Mouse (Mus musculus) MEL (cell line): ENCODE measurements around the gene Slc12a8. TPM values are rescaled to one million over a fixed set of nuclear protein-coding genes. Genes with fewer than 3 reads are reported as not detected.

Source experiments
- DNase-seq: peaks from one replicate; pipeline ENCODE4 v3.0.0; 2011; ENCODE audit warnings: low read depth, low spot score
- H3K27ac ChIP-seq: 2 replicates; pipeline ENCODE4 v1.5.1; 2012; ENCODE audit warnings: low read depth, mild to moderate bottlenecking, control low read depth, low read length, moderate library complexity; ENCODE audit not compliant: control insufficient read depth
- H3K27me3 ChIP-seq, 2 experiments: fragments of 150-350 bp in 1 of 2; sonication (generic) in 1 of 2; 2 replicates each; pipeline ENCODE4 v1.6.1; 2012; ENCODE audit warnings: low read length in 2 of 2, mild to moderate bottlenecking in 2 of 2, improper control_type of control experiment in 1 of 2, moderate library complexity in 1 of 2; ENCODE audit not compliant: insufficient read depth in 2 of 2, control insufficient read depth in 1 of 2
- H3K36me3 ChIP-seq, 2 experiments: 2 replicates each; pipeline ENCODE4 v1.6.1; 2012 to 2014; ENCODE audit warnings: low read length in 2 of 2, improper control_type of control experiment in 1 of 2, inconsistent platforms in 1 of 2, mild to moderate bottlenecking in 1 of 2; ENCODE audit not compliant: insufficient read depth in 2 of 2, control insufficient read depth in 1 of 2
- H3K4me1 ChIP-seq, 2 experiments: fragments of 150-350 bp in 1 of 2; sonication (generic) in 1 of 2; 2 replicates each; pipeline ENCODE4 v1.6.1; 2012; ENCODE audit warnings: low read length in 2 of 2, improper control_type of control experiment in 1 of 2, mild to moderate bottlenecking in 1 of 2; ENCODE audit not compliant: insufficient read depth in 2 of 2, control insufficient read depth in 1 of 2
- H3K4me3 ChIP-seq, 2 experiments: fragments of 150-350 bp in 1 of 2; sonication (generic) in 1 of 2; 2 replicates each; pipeline ENCODE4 v1.5.1; 2012; ENCODE audit warnings: low read depth in 2 of 2, low read length in 2 of 2, mild to moderate bottlenecking in 2 of 2, moderate library complexity in 2 of 2, control low read depth in 1 of 2, improper control_type of control experiment in 1 of 2; ENCODE audit not compliant: control insufficient read depth in 1 of 2, insufficient read depth in 1 of 2
- H3K79me2 ChIP-seq: 2 replicates; pipeline ENCODE4 v1.6.1; 2012; ENCODE audit warnings: mild to moderate bottlenecking, low read length, moderate library complexity; ENCODE audit not compliant: control insufficient read depth, poor library complexity, insufficient read depth
- H3K9ac ChIP-seq: 2 replicates; pipeline ENCODE4 v1.6.1; 2012; ENCODE audit warnings: low read depth, mild to moderate bottlenecking, control low read depth, low read length, moderate library complexity; ENCODE audit not compliant: control insufficient read depth, poor library complexity, severe bottlenecking
- H3K9me3 ChIP-seq: fragments of 150-350 bp; sonication (generic); replicated peaks from 2 replicates; pipeline ENCODE4 v1.6.1; 2012; ENCODE audit warnings: mild to moderate bottlenecking, low read length, improper control_type of control experiment, moderate library complexity; ENCODE audit not compliant: insufficient read depth
- BHLHE40 ChIP-seq: IDR thresholded peaks from 2 replicates; pipeline ENCODE4 v1.6.1; 2012; ENCODE audit warnings: low read depth, mild to moderate bottlenecking, inconsistent platforms, low read length, improper control_type of control experiment, borderline replicate concordance
- CHD1 ChIP-seq: IDR thresholded peaks from 2 replicates; pipeline ENCODE4 v1.6.1; 2012; ENCODE audit warnings: low read depth, mild to moderate bottlenecking, inconsistent platforms, low read length, improper control_type of control experiment
- ELF1 ChIP-seq: IDR thresholded peaks from 2 replicates; pipeline ENCODE4 v1.6.1; 2014; ENCODE audit warnings: low read depth, mild to moderate bottlenecking, inconsistent platforms, low read length, improper control_type of control experiment, moderate library complexity
- HCFC1 ChIP-seq: IDR thresholded peaks from 2 replicates; pipeline ENCODE4 v1.6.1; 2012; ENCODE audit warnings: low read depth, mild to moderate bottlenecking, inconsistent platforms, low read length, improper control_type of control experiment, moderate library complexity
- JUND ChIP-seq: IDR thresholded peaks from 2 replicates; pipeline ENCODE4 v1.6.1; 2011; ENCODE audit warnings: low read depth, mild to moderate bottlenecking, improper control_type of control experiment, low read length
- MAX ChIP-seq: IDR thresholded peaks from 2 replicates; pipeline ENCODE4 v1.6.1; 2011; ENCODE audit warnings: low read length, improper control_type of control experiment
- MAZ ChIP-seq: IDR thresholded peaks from 2 replicates; pipeline ENCODE4 v1.6.1; 2012; ENCODE audit warnings: low read depth, mild to moderate bottlenecking, inconsistent platforms, low read length, improper control_type of control experiment
- MXI1 ChIP-seq: IDR thresholded peaks from 2 replicates; pipeline ENCODE4 v1.6.1; 2011; ENCODE audit warnings: mild to moderate bottlenecking, low read depth, low read length, improper control_type of control experiment
- MYC ChIP-seq: IDR thresholded peaks from 2 replicates; pipeline ENCODE4 v1.6.1; 2011; ENCODE audit warnings: low read depth, mild to moderate bottlenecking, low read length, improper control_type of control experiment, moderate library complexity
- NELFE ChIP-seq: IDR thresholded peaks from 2 replicates; pipeline ENCODE4 v1.6.1; 2011; ENCODE audit warnings: low read depth, low read length, improper control_type of control experiment
- NRF1 ChIP-seq: IDR thresholded peaks from 2 replicates; pipeline ENCODE4 v1.6.1; 2014; ENCODE audit warnings: low read depth, mild to moderate bottlenecking, inconsistent platforms, low read length, improper control_type of control experiment, moderate library complexity; ENCODE audit not compliant: poor library complexity, insufficient read depth, severe bottlenecking
- POLR2AphosphoS2 ChIP-seq: IDR thresholded peaks from 2 replicates; pipeline ENCODE4 v1.6.1; 2011; ENCODE audit warnings: low read length, improper control_type of control experiment
- SIN3A ChIP-seq: IDR thresholded peaks from 2 replicates; pipeline ENCODE4 v1.6.1; 2012; ENCODE audit warnings: low read length, improper control_type of control experiment, inconsistent platforms
- TAL1 ChIP-seq: IDR thresholded peaks from 2 replicates; pipeline ENCODE4 v1.6.1; 2012; ENCODE audit warnings: mild to moderate bottlenecking, inconsistent platforms, low read length, moderate library complexity, mixed read lengths
- ZMIZ1 ChIP-seq: IDR thresholded peaks from 2 replicates; pipeline ENCODE4 v1.6.1; 2012; ENCODE audit warnings: low read depth, mild to moderate bottlenecking, inconsistent platforms, low read length, improper control_type of control experiment, moderate library complexity
- ZNF384 ChIP-seq: IDR thresholded peaks from 2 replicates; pipeline ENCODE4 v1.6.1; 2012; ENCODE audit warnings: low read depth, mild to moderate bottlenecking, inconsistent platforms, low read length, improper control_type of control experiment
- polyA plus RNA-seq, 2 experiments: library from polyadenylated mRNA; stranded (reverse) in 1 of 2; unstranded in 1 of 2; fragments of >175 nt in 1 of 2; fragments of >200 nt in 1 of 2; gene quantifications; 2 replicates each; pipeline versions ENCODE4 v1.2.1 to v1.2.4; 2012; ENCODE audit warnings: low replicate concordance in 2 of 2, low read depth in 1 of 2; ENCODE audit not compliant: insufficient read length in 2 of 2, insufficient read depth in 1 of 2, missing spikeins in 1 of 2
- total RNA-seq: library from RNA; depleted of rRNA; stranded (reverse); fragments of 300-350 nt; gene quantifications from 2 replicates; pipeline ENCODE4 v1.2.3, GENCODE M21; 2012

The Slc12a8 gene
- total and polyA plus RNA-seq, 3 experiments, result 0.29 TPM; not detected in 2

DNA sequence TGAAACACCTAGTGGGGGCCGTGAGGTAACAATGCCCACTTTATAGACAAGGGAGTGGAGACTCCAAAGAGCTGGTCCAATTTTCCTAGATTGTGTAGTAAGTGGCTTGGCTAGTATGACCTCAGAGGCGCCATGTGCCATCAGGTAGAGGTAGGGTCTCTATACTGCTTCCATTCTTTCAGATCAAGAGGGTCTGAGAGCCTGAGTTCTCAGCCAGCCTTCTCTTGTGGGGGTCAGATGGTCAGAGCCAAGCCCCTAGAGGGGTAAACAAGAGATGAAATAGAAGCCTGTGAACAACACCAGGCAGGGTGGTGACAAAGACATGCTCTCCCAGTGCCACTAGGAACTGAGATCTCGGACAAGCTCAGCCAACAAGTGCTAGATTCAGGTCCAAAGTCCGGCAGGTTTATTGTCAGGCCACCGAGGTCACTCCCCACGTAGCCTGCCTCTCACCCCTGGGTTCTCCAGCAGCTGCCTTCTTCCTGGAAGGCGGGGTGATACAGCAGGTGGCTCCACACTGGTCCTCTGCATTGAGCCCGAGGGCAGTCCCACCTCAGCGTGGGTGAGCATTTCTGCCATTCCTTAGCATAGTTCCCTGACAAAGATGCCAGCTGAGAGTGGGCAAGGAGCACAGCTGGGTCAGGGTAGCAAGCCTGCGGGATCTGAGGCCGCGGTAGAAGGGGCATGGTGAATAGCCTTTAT lies 44.3 kb downstream of the Slc12a8 start:
- Histone ChIP-seq H3K27me3 (peaks cover 13 to 16% of the 10 kb centered on the region in 2 experiments), H3K9ac (no peak overlapping the region), H3K9me3 (no peaks in the 10 kb centered on the region), H3K79me2 (no peaks in the 10 kb centered on the region), H3K4me3 (no peak overlapping the region), H3K27ac (no peak overlapping the region), H3K4me1 (no peaks in the 10 kb centered on the region), H3K36me3 (no peaks in the 10 kb centered on the region)
- no peak for TF ChIP-seq ELF1
- DNase-seq, result no peak

DNA sequence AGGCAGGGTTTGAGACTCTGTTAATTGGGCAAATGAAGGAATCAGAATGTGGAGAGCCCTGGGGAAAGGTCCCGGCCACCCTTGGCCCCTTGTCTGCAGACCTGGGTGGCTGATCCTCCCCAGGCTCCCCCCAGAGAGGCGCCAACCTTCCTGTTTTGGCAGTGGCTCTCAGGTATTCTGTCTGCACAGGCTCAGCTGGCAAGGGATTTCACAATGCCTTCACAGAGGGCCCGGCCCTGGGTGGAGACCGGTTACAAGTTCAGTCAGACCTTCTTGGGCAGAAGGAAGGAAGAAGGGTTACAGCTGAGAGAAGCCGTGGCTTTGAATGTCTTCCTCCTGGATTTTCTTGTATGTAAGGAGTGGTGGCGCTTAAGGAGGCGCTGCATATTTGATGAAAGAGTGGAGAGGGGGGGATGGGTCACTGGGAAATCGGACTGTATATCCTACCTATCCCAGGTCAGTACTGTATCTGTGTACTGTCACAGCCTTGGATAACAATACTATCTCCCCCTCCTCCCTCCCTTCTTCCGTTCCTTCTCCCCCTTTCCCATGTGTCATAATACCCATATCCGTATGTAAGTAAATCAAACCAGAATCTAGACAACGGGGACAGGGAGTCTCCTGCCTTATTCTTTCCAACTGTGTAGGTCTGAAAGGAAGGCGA lies 45.9 kb downstream of the Slc12a8 start:
- Histone ChIP-seq H3K4me3 (no peak overlapping the region), H3K9ac (no peak overlapping the region), H3K79me2 (no peaks in the 10 kb centered on the region), H3K27ac (no peak overlapping the region), H3K36me3 (no peaks in the 10 kb centered on the region), H3K27me3 (peaks cover 7 to 16% of the 10 kb centered on the region in 2 experiments), H3K9me3 (no peaks in the 10 kb centered on the region), H3K4me1 (no peaks in the 10 kb centered on the region)
- TF ChIP-seq TAL1 (no peak), CHD1 (no peak), NELFE (no peak)
- DNase-seq, result no peak

DNA sequence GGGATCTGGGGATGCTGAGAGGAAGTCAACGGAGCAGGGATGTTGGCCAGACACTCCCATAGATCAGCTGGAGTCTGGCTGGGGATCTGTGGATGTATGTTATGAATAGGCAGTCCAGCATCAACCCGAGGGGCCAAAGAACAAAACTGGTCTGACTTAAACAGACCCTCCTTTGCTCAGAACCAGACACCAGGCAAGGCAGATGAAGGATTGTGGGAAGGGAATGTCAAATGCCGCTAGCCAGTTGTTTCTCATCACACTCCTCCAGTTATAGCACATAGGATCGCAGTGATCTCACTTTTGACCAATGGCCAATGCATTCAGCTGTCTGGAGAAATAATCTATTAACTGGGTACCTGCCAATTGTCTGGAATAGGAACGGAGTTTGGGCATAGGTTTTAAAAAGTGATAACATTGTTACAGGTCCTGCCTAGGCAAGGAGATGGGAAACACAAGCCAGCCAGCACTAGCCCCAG lies 46.4 kb downstream of the Slc12a8 start:
- H3K9me3 ChIP-seq, result no peaks in the 10 kb centered on the region
- H3K4me1 ChIP-seq, result no peaks in the 10 kb centered on the region
- H3K79me2 ChIP-seq, result no peaks in the 10 kb centered on the region
- DNase-seq, result no peak
- H3K9ac ChIP-seq, result no peak overlapping the region
- H3K27me3 ChIP-seq, result peaks cover 4 to 12% of the 10 kb centered on the region in 2 experiments
- TF ChIP-seq MYC (no peak), NELFE (no peak), MAX (no peak), ZMIZ1 (no peak), TAL1 (no peak), NRF1 (no peak), HCFC1 (no peak), ZNF384 (no peak), POLR2AphosphoS2 (no peak), SIN3A (no peak), BHLHE40 (no peak), MXI1 (no peak), JUND (no peak), MAZ (no peak)
- H3K36me3 ChIP-seq, result no peaks in the 10 kb centered on the region
- no peak overlapping the region for H3K27ac ChIP-seq
- no peak overlapping the region for H3K4me3 ChIP-seq
